Mouse (Mus musculus) spleen, postnatal 10 days (tissue): ENCODE measurements at regions not wholly inside any gene's neighbourhood (a gene's known extent, or its start where the extent isn't known, plus 50 kb on each side); places are given as distances from the start of the nearest gene placed in this dataset.

Experiments used
- DNase-seq, 2 experiments: peaks; one replicate each; pipeline ENCODE4 v3.0.0; 2021 to 2022; ENCODE audit warnings: low spot score in 2 of 2

DNA sequence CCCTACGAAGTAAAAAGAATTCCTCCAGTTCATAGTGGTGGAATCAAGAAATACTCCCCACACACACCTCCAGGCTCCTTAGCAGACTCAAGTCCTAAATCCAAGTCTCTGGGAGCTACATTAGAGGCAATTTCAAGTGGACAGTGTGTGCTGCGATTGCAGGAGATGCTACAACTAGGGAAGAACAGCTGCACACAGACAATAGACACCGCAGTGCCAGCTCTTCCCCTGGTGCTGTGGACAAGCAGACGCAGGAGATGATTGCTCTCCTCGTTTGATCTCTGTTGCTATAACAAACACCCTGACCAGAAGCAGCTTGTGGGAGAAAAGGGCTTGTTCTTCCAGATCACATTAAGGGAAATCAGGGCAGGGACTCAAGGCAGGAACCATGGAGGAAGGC, 517.1 kb upstream of the Adam5 start:
- DNase-seq: no peak

DNA sequence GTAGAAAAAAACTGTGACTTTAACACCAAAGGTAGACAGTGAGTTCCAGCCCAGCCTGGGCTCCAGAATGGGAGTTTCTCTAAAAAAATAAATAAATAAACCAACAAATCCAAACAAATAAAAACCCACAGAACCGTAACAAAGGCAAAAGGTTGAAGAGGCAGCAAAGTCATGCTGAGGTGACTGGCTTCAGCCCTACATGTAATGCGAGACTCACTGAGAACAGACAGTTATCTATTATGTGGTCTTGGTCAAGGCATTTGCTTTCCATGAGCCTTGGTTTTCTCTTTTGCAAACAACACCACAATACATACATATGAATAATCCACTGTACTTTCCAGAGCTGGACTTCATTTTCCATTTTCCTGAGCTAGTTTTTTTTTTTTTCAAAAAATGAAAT, 516.6 kb upstream of the Adam5 start:
- no peak for DNase-seq

DNA sequence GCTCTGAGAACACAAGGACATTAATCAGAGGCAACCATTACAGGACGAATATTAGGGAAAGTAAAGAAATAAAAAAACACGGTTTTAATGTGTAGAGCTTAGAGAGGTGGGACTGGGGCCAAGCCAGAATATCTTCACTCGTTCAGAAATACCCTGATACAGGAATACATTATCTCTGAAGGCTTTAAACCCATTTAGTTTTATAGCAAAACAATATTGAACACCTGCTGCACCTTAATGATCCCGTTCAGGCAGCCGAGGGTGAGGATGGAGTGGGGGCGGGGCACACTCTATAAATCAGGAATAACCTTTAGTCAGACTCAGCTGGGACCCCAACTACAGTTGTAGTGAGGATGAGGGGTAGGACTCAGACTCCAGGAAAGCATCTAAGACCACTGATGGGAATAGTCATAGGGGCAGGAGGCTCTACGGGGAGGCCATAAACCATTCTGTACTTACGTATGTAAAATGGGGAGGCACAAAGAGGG, 508.0 kb upstream of the Adam5 start:
- DNase-seq: no peak

DNA sequence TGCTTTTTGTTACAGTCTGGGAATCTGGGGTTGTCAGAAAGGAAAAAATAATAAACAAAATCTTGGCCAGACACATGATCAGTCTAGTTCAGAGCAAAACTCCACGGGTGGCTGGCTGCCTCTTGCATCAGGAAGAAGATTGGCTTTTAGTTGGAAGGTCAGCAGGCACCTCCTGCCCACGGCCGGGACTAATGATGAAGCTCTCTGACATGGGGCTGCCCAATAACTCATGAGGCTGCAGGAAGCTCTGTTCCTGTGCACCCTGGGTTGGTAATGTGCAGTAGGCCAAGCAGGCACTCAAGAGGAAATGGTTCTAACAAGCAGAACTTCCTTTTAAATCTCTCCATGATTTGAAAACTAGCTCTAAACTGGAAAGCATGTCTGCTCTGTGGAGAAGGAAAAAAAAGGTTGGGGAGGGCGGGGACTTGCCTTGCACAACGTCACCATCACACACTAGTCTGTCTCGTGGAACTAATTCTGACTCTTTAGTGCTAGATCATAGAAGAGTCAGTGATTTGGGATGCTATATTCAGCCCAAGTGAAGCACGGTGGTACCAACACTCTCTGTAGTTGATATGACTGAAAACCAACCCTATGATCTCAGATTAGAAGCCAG, 507.1 kb upstream of the Adam5 start:
- no peak for DNase-seq

DNA sequence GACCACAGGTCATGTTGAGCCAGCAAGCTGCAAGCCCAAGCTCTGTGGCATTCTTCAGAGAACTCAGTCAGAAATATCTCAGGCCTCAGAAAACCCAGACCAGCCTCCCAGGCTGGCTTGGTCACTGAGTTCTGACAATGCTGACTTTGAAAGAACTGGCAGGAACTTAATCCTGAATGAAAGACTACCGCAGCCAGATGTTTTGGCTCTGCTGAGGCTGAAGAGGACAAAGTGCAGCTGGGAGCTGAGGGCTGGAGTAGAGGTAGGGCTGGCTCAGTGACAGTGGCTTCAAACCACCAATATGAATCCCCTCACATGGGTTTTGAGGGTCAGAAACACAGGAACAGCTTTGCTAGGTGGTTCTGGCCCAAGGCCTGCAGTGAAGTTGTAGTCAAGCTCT, 505.6 kb upstream of the Adam5 start:
- DNase-seq: no peak

DNA sequence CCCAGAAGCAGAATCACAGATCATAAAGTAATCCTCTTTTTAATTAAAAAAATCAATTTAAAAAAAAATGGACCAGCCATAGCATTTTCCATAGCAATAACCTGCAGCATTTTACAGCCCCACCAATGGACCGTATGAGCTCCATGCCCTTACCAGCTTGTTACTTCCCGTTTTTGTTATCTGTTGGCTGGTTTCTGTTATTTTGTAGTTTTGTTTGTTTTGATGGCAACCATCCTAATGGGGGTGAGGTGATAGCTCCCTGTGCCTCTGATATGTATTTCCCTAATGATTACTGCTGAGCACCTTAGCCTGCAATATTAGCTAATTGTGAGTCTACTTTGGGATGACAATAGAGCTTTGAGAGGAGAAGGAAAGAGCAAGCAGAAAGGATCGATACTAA, 504.1 kb upstream of the Adam5 start:
- DNase-seq: no peak

DNA sequence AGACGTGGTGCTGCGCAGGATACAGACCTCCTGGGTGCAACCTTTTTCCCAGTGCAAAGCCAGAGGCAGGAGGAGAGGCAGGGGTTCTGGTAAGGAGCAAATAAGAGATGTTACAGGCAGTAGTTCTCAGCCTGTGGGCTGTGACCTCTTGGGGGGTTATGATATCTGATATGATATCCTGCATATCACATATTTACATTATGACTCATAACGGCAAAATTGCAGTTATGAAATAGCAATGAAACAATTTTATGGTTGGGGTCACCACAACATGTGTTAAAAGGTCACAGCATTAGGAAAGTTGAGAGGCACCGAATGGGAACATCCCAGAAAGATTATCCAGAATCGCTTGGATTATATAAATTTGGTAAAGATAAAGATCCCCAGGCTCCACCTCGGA, 502.8 kb upstream of the Adam5 start:
- no peak for DNase-seq

DNA sequence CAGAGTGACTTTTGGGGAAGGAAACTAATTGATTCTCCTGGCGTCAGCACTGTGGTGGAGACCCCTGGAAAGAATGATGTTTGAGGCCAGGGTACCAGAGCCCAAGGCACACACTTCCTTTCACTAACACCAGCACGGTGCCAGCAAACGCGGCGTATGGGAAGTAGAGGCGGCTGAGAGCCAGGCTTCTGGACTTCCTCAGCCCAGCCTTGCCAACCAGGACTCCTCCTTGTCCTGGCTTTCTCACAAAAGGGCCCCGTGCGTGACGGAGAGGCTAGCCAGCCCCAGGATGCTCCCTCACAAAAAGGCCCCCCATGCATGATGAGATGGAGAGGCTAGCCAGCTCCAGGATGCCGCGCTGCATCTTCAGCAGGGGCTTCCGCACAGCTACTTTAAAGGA, 502.1 kb upstream of the Adam5 start:
- DNase-seq: no peak

DNA sequence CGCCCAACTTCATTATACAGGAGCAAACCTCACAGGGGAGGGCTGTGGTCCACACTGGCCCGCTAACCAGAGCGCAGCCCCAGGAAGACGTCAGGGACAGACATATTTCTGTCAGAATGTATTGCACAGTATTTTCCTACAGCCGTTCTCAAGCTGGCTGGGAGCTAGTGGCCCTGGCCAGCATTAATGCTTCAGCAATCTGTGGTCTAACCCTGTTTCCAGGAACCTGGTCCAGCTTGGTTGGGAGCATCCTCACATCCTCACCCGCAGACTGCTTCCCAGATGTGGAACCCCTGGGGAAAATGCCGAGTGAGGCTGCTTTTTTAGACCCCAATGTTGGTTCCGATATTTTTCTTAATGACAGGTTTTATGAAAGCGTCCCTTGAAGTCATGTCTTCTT, 500.6 kb upstream of the Adam5 start:
- DNase-seq: no peak

DNA sequence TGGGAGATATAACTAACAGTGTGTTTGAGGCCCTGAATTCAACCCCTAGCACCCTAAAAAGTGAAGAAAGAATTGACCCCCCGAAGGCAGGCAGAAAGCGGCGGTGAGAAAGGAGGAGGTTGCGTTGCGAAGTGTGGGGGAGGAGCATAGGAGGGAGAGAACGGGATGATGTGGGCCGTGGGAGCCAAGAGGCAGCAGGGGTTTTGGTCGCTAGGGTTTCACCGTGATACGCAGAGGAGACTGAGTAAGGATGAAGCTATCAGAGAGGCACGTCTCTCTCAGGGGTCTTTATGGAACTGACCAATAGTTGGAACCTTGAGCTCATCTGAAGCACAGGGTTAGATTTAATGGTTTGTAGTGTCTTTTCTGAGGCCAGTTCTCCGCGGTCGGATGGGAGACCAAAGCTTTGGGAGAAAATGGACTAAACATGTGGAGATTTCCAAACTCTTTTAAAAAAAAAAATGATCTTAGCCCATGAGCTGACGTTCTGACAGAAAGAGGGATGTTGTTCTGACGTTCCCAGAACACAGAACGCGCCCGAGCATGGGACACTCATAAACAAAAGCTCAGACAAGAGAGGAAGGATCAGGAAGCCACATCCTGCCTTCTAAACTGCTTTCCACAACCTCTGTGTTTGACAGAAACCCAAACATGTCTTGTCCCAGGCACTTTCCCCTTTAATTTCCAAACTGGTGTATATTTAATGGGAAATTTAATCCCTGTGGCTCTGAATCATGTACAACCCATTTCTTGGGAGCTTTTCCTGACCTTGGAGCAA, 499.7 kb upstream of the Adam5 start:
- no peak for DNase-seq

DNA sequence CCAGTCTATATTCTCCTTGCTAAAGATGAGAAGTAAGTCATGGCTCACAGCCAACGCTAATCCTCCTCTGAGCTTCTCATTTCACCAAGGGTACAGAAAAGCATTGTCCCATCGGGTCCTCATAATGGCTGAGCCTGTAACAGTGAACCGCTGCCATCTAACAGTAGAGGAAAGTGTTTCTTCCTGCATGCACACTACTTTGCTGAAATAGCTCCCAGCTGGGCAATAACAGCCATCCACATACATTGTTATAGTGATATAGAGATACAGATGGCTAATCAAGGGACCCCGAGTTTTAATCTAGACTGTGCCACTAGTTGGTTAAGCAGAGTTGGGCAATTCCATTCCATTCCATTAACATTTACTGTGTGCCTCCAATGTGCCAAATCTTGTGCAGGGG, 492.2 kb upstream of the Adam5 start:
- no peak for DNase-seq

DNA sequence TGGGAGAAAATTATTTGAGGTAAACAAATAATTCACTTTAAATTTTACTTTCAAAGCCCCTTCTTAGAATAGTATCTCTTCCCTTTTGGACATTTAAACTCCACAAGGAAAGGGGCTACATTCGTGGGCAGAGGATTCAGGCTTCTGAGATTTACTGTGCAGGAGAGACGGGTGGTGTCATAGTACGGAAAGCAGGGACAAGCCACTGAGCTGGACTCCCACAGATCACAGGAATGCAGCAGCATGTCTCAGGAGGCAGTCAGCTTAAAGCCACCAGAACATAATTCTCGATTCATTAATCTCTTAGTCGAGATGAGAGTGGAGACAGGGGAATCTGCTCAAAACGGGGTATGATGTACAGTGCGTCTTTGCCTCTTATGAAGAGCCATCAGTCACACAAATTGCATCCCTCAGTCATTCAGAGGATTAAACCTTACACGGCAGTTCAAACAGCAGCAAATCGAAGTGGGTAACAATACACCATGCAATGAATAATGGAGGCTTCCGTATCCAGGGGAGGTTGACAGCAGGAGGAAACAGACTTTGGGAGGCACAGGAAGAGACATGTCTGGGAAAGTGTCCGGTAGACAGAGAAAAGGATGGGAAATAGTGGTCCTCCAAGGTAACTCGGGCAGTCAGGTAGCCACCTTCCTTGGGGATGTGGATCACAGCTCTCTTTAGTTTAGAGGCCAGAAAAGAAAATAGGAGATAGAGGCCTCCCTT, 487.8 kb upstream of the Adam5 start:
- DNase-seq: no peak

DNA sequence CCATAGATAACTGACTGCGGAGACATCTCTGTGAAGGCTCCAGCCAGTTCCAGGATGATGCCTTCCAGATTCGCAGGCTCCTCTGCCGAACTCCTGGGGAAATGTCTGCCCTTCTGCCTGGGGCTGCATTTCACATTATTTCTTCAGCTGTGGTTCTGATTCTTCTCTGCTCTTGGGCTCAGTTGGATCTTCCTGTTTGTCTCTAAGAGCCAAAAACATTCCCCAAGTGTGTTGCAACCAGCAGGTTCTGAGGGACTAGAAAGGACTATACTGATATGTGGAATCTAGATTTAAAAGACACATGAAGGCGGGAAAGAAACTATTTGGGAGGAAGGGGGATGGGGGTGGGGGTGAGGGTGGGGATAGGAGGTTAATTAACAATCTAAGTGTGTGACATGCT, 483.8 kb upstream of the Adam5 start:
- DNase-seq: no peak

DNA sequence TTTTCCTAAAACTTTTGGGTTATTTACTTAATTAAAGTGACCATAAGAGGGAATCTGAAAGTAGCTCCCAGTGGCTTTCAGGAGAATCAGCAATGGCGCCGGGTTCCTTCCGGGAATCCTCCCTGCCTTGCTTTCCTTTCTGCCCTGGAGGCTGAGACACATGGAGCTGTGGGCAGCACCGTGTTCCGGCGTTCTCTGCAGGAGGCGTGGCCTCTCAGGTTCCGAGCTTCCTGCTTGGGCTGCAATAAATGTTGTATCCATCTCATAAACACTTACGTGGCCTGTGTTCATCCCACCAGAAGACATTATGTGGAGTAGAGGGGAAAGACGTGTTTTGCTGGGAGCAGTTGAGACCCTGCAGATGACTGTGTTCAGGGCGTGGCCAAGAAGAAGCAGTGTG, 483.3 kb upstream of the Adam5 start:
- DNase-seq: no peak

DNA sequence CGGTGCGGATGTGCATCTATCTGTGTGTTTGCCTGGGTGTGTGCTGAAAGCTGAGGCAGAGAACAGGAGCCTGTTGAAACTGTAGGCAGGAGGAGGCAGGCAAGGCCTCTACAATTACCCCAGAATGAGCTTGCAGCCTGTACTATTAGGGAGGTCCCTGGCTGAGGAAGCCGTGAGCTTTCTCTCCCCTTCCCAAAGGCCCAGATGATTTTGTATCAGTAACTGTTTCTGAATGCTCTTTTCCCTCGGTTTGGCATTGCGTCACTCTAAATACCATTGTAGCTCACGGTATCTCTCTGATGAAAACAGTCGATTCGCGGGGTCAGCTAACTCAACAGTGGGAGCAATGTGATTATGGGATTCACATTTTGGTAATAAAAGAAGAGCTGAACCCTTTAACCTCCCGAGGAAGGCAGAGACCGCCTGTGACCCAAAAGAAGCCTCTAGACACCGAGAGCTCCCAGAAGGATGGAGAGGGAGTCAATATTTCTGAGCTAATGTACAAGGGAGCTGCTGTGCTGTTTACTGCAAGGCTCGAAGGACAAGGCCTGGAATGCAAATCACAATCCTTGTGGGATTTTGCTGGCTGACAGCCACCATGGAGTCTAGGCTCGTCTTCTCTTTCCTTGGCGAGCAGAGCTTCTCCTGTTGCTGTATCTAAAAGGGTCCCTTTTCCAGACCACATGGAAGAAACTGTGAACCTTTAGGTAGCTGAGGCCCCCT, 482.8 kb upstream of the Adam5 start:
- no peak for DNase-seq
